ENCODE assay signal across 9 mouse cellular contexts in genomic region chr5:120600946-120601668, GRCm38 (mm10). TPM values are rescaled to one million over a fixed set of nuclear protein-coding genes. Genes with fewer than 3 reads are reported as not detected.
DNase-seq lines count a peak whose midpoint lies in the region; ATAC-seq and TF ChIP-seq lines count a peak whose summit lies in the region.
"Had no signal": no experiment of that assay in that cellular context is flagged by ENCODE, and none has a peak within 500 bp of the region (broad histone marks: within the 10 kb centered on the region; RNA-seq: fewer than 3 reads in every experiment).

No protein-coding gene starts in this region.

- H3K9me3 ChIP-seq in kidney, embryonic 15.5 days (replicated peaks): no peaks in the 10 kb centered on the region
- H3K9me3 ChIP-seq in MEL (replicated peaks; ENCODE audit: insufficient read depth, low read length): no peaks in the 10 kb centered on the region

- H3K27me3 ChIP-seq in kidney, embryonic 15.5 days: no peaks in the 10 kb centered on the region
- H3K27me3 ChIP-seq in MEL (ENCODE audit: control insufficient read depth in 1 of 2, insufficient read depth in 2 of 2, low read length in 2 of 2): no peaks in the 10 kb centered on the region

- H3K36me3 ChIP-seq in kidney, embryonic 15.5 days: no peaks in the 10 kb centered on the region
- H3K36me3 ChIP-seq in MEL (ENCODE audit: control insufficient read depth in 1 of 2, insufficient read depth in 2 of 2, low read length in 2 of 2): peaks cover 0 to 11% of the 10 kb centered on the region in 2 experiments; a peak in 2 of 4 replicates

- 58% methylated on average over 11 of the region's 11 CpGs for WGBS in kidney, embryonic 15.5 days

- no peak overlapping the region for H3K4me2 ChIP-seq in kidney, embryonic 15.5 days

- peak; percentile 78 to 89 (median 82) for TF ChIP-seq CTCF in MEL (IDR thresholded peaks at IDR 0.05 in 2 of 3, conservative IDR thresholded peaks at IDR 0.05 in 1 of 3; ENCODE audit: control insufficient read depth in 1 of 3, insufficient read depth in 1 of 3, low read depth in 2 of 3, low read length in 3 of 3, poor library complexity in 1 of 3, severe bottlenecking in 1 of 3)
- TF ChIP-seq CTCF in brain, embryonic 14.5 days (IDR thresholded peaks at IDR 0.05; ENCODE audit: borderline replicate concordance, extremely low read depth, insufficient read depth, insufficient read length): peak; percentile 47

- peak; percentile 38 to 69 for DNase-seq in kidney, postnatal 25 days
- peak; percentile 66 for DNase-seq in MEL (ENCODE audit: low read depth, low spot score)
- DNase-seq in brain, embryonic 14.5 days (ENCODE audit: low read depth): no peak
- peak; percentile 72 for DNase-seq in mesoderm, embryonic 11.5 days (ENCODE audit: low read depth, low spot score)
- no peak for DNase-seq in right cerebral cortex, postnatal 4 days
- DNase-seq in layer of hippocampus, postnatal 36 days: no peak
- DNase-seq: midbrain, embryonic 14.5 days had no signal

- TF ChIP-seq EP300 in MEL (IDR thresholded peaks at IDR 0.05; ENCODE audit: low read depth in 1 of 2, low read length in 2 of 2): no peak

- TF ChIP-seq RAD21 in MEL (IDR thresholded peaks at IDR 0.05; ENCODE audit: low read depth, low read length): peak; percentile 50

- H3K4me3 ChIP-seq in kidney, embryonic 15.5 days (replicated peaks): no peak overlapping the region
- H3K4me3 ChIP-seq in MEL (ENCODE audit: control insufficient read depth in 1 of 2, insufficient read depth in 1 of 2, low read depth in 2 of 2, low read length in 2 of 2): no peak overlapping the region

- TF ChIP-seq POLR2A in MEL (IDR thresholded peaks at IDR 0.05; ENCODE audit: control insufficient read depth in 1 of 2, insufficient read depth in 1 of 2, low read depth in 1 of 2, low read length in 2 of 2, poor library complexity in 1 of 2): no peak
- TF ChIP-seq POLR2A in brain, embryonic 14.5 days (IDR thresholded peaks at IDR 0.05; ENCODE audit: borderline replicate concordance, extremely low read depth, insufficient read depth, insufficient read length, poor library complexity, severe bottlenecking): no peak

- peaks cover 15% of the 10 kb centered on the region for H3K4me1 ChIP-seq in kidney, embryonic 15.5 days
- H3K4me1 ChIP-seq in MEL (ENCODE audit: control insufficient read depth in 1 of 2, insufficient read depth in 2 of 2, low read length in 2 of 2): peaks cover 17 to 24% of the 10 kb centered on the region in 2 experiments

- no peaks in the 10 kb centered on the region for H3K79me2 ChIP-seq in MEL (ENCODE audit: control insufficient read depth, insufficient read depth, low read length, poor library complexity)

- H3K27ac ChIP-seq in kidney, embryonic 15.5 days: no peak overlapping the region
- H3K27ac ChIP-seq in MEL (ENCODE audit: control insufficient read depth, low read depth, low read length): no peak overlapping the region

- H3K9ac ChIP-seq in kidney, embryonic 15.5 days: no peak overlapping the region
- H3K9ac ChIP-seq in MEL (ENCODE audit: control insufficient read depth, low read depth, low read length, poor library complexity, severe bottlenecking): no peak overlapping the region

- ATAC-seq in kidney, embryonic 15.5 days (replicated peaks; ENCODE audit: low FRiP score): no peak

TF ChIP-seq in MEL, 35 proteins besides CTCF, POLR2A, EP300 and RAD21:
- TF ChIP-seq NRF1 (IDR thresholded peaks at IDR 0.05; ENCODE audit: insufficient read depth, low read depth, low read length, poor library complexity, severe bottlenecking) (no peak), E2F4 (IDR thresholded peaks at IDR 0.05; ENCODE audit: borderline replicate concordance, low read depth, low read length) (no peak), SMC3 (IDR thresholded peaks at IDR 0.05; ENCODE audit: low read depth, low read length) (peak; percentile 75), ZC3H11A (IDR thresholded peaks at IDR 0.05; ENCODE audit: low read depth, low read length) (peak; percentile 35)

RNA-seq across cellular contexts. Expression of gene Rita1, which starts 11.3 kb away (rescaled TPM):
- polyA plus RNA-seq in kidney, embryonic 15.5 days (2015; fragmentation: Nextera tagmentation; extraction: Ambion mirVana): 15.3 and 16.1 TPM in 2 replicates
- total RNA-seq in MEL (2012; rRNA removed): 14.0 and 18.1 TPM in 2 replicates
- 10 to 100 TPM in 1 of 2 experiments, not detected in 1; 22.1 TPM for polyA plus RNA-seq in MEL (2012; ENCODE audit: insufficient read depth in 1 of 2, insufficient read length in 2 of 2, low read depth in 1 of 2, low replicate concordance in 2 of 2, missing spikeins in 1 of 2)
- polyA plus RNA-seq in brain, embryonic 14.5 days (2012; rRNA removed): 32.8 and 38.1 TPM in 2 replicates
- 10 to 100 TPM; 29.1 to 29.6 TPM for total RNA-seq in layer of hippocampus, postnatal 36 days (2021)

RNA-seq across cellular contexts. Expression of gene Ddx54, which starts 11.4 kb away (rescaled TPM):
- 47.2 and 52.2 TPM in 2 replicates for polyA plus RNA-seq in kidney, embryonic 15.5 days (2015; fragmentation: Nextera tagmentation; extraction: Ambion mirVana)
- total RNA-seq in MEL (2012; rRNA removed): 73.8 and 74.8 TPM in 2 replicates
- 10 to 100 TPM in 1 of 2 experiments, not detected in 1; 99.9 TPM for polyA plus RNA-seq in MEL (2012; ENCODE audit: insufficient read depth in 1 of 2, insufficient read length in 2 of 2, low read depth in 1 of 2, low replicate concordance in 2 of 2, missing spikeins in 1 of 2)
- polyA plus RNA-seq in brain, embryonic 14.5 days (2012; rRNA removed): 42.7 and 49.7 TPM in 2 replicates
- 10 to 100 TPM; 34.4 to 39.5 TPM for total RNA-seq in layer of hippocampus, postnatal 36 days (2021)

RNA-seq across cellular contexts. Expression of gene Iqcd, which starts 12.3 kb away (rescaled TPM):
- polyA plus RNA-seq in kidney, embryonic 15.5 days (2015; fragmentation: Nextera tagmentation; extraction: Ambion mirVana): 0.82 and 0.90 TPM in 2 replicates
- total RNA-seq in MEL (2012; rRNA removed): 0.62 and 1.1 TPM in 2 replicates
- 1 to 10 TPM in 1 of 2 experiments, not detected in 1; 2.2 TPM for polyA plus RNA-seq in MEL (2012; ENCODE audit: insufficient read depth in 1 of 2, insufficient read length in 2 of 2, low read depth in 1 of 2, low replicate concordance in 2 of 2, missing spikeins in 1 of 2)
- 2.3 and 3.5 TPM in 2 replicates for polyA plus RNA-seq in brain, embryonic 14.5 days (2012; rRNA removed)
- 1 to 10 TPM in 1 of 2 experiments, under 1 TPM in 1; 0.35 to 1.2 TPM for total RNA-seq in layer of hippocampus, postnatal 36 days (2021)
- total RNA-seq: hematopoietic stem cell, adult 5-6 weeks had no signal

RNA-seq across cellular contexts. Expression of gene Tpcn1, which starts 12.6 kb away (rescaled TPM):
- 32.9 and 36.0 TPM in 2 replicates for polyA plus RNA-seq in kidney, embryonic 15.5 days (2015; fragmentation: Nextera tagmentation; extraction: Ambion mirVana)
- total RNA-seq in MEL (2012; rRNA removed): 11.0 and 11.3 TPM in 2 replicates
- 10 to 100 TPM in 1 of 2 experiments, not detected in 1; 43.2 TPM for polyA plus RNA-seq in MEL (2012; ENCODE audit: insufficient read depth in 1 of 2, insufficient read length in 2 of 2, low read depth in 1 of 2, low replicate concordance in 2 of 2, missing spikeins in 1 of 2)
- 27.1 and 32.5 TPM in 2 replicates for polyA plus RNA-seq in brain, embryonic 14.5 days (2012; rRNA removed)
- 10 to 100 TPM; 35.0 to 36.4 TPM for total RNA-seq in layer of hippocampus, postnatal 36 days (2021)

RNA-seq across cellular contexts. Expression of gene Cfap73, which starts 32.9 kb away (rescaled TPM):
- polyA plus RNA-seq in kidney, embryonic 15.5 days (2015; fragmentation: Nextera tagmentation; extraction: Ambion mirVana): not detected in 2 replicates
- total RNA-seq in MEL (2012; rRNA removed): not detected in 2 replicates
- under 1 TPM in 1 of 2 experiments, not detected in 1; 0.25 TPM for polyA plus RNA-seq in MEL (2012; ENCODE audit: insufficient read depth in 1 of 2, insufficient read length in 2 of 2, low read depth in 1 of 2, low replicate concordance in 2 of 2, missing spikeins in 1 of 2)
- 0.18 and 0.30 TPM in 2 replicates for polyA plus RNA-seq in brain, embryonic 14.5 days (2012; rRNA removed)
- under 1 TPM in 1 of 2 experiments, not detected in 1; 0.77 TPM for total RNA-seq in layer of hippocampus, postnatal 36 days (2021)
- total RNA-seq: hematopoietic stem cell, adult 5-6 weeks had no signal
- polyA plus RNA-seq: midbrain, embryonic 14.5 days had no signal

Comparison
In these comparisons a context has a peak if more than half of its experiments do, and no peak if none do; other contexts are left out.
1. DNase-seq: peak in kidney, postnatal 25 days (2 of 2), MEL (single experiment) and mesoderm, embryonic 11.5 days (single experiment); none in brain, embryonic 14.5 days (single experiment), right cerebral cortex, postnatal 4 days (single experiment) and layer of hippocampus, postnatal 36 days (0 of 2).